Mouse (Mus musculus): ENCODE results near the gene Rpl35a.
"Not testable (repeated sequence)": the region's sequence is repeated elsewhere in the genome, so short reads cannot be mapped to it uniquely, and the experiment has no call there.

Rpl35a gene

DNA sequence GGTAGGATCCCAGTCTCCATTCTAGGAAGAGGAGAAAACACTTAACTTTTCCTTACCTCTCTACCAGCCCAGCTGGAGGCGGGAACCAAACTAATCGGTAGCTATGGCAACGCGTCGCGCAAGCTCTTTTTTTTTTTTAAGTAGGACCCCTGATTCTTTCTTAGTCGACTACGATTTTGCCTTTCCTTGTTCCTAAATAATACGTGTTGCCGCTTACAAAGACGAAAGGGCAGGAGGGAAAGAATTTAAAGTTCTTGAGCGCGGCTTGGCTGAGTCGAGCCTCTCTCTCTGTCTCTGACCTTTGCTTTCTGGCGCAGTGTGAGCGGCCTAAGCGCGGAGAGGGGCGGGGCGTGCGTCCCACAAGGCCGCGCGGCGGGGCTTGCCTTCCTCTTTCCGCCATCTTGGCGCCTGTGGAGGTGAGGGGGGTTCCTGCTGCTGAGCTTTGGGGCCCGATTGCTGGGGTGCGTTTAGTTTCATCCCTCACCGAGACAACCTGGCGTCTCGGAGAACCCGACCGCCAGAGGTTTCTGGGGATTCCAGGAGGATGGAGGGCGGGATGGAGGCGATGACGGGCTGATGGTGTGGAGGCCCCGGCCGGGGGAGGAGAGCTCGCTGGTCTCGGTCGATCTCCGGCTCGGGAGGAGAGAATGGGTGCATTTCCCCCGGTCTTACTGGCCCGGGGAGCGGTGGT is at the start of gene Rpl35a, which contains the start of gene Iqcg:
Gene Rpl35a (plus strand): TSS at position 359 of the 691 bp plus-strand sequence.
Gene Iqcg (minus strand): TSS at position 124 of the 691 bp plus-strand sequence.
- peak; percentile 96 for ATAC-seq (ENCODE audit: low TSS enrichment)

DNA sequence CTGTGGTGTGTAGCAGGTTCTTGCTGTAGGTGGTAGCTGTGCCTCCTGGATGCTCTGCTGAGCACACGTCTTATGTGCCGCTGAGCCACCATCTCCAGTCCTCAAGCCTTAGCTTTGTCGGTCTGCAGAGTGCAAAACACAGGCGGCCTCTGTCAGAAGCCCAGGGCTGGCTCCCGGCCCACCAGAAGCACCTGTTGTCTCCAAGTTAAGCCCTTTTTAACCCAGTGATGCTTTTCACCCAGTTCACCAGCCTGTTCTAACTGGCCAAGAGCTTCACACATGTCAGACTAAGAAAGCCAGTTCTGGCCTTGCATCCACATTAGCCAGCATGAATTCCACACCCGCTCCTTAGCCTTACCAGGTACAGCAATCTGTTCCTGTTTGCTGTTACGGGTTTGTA is 49.4 kb upstream of the Rpl35a start:
- no peak for ATAC-seq (ENCODE audit: low TSS enrichment)

DNA sequence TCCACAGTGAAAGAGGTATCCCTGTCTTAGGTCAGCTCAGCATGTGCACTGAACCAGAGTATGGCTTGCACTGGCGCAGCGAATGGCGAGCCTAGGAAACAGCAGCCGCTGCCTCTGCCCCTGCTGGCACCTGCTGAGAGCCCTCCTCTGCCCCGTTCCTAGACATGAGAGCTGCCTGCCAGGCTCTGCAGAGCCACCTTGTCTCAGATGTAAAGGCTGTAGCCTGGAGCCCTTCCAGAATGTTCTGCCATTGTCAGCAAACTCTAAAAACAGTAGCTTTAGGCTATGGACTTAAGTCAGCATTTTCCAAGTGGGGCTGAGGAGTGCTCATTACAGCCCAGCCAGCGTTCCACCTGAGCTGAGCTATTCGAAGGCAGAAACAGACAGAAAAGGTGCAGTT is 48.8 kb upstream of the Rpl35a start:
- ATAC-seq (ENCODE audit: low TSS enrichment), result 0 out of 2 replicates have a peak, but pooled peaks have one; percentile 11

DNA sequence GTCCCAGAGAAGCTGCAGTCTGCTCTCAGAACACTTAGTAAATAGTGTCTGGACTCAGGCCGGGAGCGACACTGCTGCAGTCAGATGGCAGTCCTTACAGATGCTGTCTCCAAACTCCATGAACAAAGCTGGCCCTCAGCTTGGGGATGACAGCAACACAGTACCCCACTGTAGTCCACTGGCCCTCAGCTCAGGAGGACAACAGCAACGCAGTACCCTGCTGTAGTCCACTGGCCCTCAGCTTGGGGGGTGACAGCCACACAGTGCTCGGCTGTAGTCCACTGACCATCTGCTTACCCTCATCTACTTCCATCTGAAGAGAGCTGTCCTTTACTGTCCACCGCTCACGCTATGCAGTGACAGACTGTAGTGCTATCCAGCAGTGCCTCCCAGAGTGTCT is 46.1 kb upstream of the Rpl35a start:
- ATAC-seq (ENCODE audit: low TSS enrichment), result peak; percentile 35

DNA sequence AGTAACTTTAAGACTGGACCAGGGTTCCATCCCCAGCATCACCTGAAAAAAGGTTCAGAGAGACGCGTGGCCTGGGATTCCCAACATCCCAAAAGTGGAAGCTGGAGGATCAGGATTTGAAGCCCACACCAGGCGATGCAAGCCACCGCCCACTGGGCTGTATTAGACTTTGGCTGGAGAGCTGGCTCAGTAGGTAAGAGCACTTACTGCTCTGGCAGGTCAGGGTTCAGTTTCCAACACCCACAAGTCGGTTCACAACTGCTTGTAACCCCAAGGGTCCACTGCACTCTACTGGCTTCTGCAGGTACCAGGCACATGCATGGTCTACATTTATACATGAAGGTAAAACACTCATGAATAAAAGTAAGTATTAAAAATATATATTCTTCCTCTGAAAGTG is 42.5 kb upstream of the Rpl35a start:
- ATAC-seq (ENCODE audit: low TSS enrichment), result no peak

DNA sequence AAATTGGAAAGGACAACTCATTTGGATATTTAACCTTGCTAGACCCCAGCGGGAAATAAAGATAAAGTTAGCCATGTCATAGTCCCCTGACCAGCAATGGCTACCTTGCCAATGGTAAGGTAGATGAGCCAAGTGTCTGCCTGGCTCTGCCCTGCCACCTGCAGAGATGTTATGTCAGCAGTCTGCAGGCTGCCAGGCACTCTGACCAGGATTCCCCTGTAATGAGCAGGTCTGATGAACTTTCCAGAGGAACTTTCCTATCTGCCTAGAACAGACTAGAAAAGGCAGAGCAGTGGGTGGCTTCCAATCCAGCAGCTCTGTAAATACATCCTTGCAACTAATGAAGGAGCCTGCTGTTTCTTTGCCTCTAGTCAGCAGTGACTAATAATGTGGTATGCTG is 41.3 kb upstream of the Rpl35a start:
- ATAC-seq (ENCODE audit: low TSS enrichment), result no peak

DNA sequence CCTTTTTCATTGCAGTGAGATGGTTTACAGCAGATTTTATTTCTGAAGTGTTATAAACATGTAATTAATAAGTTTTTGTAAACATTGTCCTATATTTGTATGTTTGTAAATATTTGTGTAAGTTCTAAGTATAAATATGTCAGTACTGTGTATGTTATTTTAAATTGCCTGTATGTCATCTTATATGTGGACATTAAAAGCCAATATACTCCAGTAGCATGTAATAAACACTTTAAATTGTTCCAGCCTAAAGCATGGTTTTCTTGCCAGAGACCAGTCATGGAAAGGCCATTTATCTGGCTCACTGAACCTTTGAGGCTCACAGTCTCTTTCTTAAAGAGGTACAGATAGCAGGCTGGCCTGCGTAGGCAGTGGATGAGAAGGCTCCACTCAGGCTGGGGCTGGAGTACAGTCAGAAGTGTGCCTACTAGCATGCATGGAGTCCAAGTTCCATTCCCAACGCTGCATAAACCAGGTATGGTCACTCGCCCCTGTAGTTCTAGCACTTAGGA is 40.8 kb upstream of the Rpl35a start:
- no peak for ATAC-seq (ENCODE audit: low TSS enrichment)

DNA sequence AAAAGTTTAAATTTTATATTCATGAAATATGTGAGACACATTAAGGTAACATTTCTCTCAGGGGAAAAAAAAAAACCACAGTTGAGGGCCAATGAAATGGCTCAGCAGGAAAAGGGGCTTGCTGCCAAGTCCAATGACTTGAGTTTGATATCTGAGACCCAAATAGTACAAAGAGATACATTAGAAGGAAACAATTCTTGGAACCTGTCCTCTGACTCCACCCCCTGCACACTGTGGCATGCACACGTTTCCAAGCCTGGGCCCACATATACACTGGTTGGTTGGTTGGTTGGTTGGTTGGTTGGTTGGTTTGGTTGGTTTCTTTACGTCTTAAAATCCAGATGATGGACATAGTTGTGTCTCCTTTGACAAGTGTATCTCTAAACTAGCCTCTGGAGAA is 40.3 kb upstream of the Rpl35a start:
- ATAC-seq (ENCODE audit: low TSS enrichment), result no peak

DNA sequence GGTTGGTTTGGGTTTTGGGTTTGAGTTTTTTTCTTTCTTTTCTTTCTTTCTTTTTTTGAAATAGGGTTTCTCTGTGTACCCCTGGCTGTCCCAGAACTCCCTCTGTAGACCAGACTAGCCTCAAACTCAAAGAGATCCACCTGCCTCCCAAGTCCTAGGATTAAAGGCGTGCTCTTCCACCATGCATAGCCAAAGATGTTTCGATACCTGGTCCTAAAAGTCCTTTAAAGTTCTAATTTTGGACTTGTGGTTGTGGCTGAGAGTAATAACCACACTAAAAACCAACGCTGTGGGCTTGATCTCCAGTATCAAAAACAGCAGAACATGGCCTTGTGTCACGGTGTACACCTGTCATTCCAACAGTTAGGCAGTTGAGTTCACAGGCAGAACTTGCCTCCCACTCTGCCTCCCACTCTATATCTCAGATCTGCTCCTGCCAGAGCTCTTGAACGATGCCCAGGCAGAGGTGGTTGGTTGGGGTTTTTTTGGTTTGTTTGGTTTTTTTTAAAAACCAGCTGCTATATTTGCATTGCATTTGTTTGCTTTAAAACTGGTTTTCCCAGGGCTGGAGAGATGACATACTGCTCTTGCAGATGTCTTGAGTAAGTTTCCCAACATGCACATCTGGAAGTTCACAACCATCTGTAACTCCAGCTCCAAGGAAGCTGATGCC is 38.4 kb upstream of the Rpl35a start:
- peak; percentile 69 for ATAC-seq (ENCODE audit: low TSS enrichment)

DNA sequence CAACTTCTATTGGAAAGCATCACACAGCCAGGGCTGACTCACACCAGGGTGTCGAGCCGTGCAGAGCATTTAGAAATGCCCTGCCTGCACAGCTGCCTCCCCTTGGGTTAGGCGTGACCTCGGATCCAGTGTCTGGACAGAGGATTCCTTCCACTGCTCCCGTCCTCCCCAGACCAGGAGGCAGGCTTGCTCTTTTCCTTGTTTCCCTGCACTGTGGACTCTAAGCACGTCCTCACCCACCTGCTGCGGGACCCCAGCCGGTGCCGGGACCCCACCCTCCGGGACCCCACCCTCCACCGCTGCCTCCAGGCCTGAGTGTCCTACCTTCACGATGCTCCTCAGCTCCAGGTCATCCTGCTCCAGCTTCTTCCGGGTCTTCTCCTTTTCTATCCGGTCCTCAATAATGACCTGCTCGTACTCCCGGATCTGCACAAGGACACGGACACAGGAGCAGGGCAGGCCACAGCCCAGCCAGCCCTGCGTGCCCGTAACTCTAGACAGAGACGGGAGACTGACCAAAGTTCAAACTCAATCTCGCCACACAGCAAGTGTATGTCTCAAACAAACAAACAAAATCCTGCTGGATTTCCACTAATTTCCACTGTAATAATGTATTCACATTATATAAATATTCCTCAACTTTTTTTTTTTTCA is 37.0 kb upstream of the Rpl35a start:
- ATAC-seq (ENCODE audit: low TSS enrichment), result no peak

DNA sequence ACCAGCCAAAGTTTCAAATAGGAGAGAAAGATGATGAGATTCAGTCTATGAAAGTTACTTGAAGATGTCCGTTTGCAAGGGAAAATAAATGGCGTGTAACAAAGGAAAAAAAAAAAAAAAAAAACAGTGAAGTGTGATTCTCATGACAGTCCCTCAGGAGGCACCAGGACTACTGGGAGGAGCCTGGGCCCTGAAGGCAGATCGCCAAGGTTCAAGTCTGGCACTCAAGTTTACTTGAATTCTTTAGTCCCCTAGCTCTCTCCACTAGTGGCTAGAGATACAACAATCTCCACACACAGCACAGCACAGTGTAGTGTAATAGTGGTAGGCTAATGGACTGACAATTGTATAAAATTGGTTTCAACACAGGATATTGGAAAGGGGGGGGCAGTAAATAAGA is 34.9 kb upstream of the Rpl35a start:
- no peak for ATAC-seq (ENCODE audit: low TSS enrichment)

DNA sequence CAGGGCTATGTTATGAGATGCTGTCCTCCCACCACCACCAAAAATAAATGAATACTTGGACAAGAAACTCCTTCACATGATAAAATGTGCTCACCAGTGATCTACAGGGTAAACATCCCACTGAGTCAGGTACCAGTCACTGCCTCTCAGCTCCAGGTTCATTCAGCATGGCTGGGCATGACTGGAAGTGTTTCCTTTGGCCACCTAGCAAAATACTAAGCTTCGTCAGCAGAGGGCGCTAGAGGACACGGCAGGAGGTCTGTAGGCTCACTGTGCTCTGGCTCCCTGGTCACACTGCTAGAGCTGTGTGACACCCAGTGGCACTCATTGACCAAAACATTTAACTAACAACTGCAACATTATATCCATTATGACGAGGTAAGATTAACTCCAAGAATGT is 32.5 kb upstream of the Rpl35a start:
- peak; percentile 94 for ATAC-seq (ENCODE audit: low TSS enrichment)

DNA sequence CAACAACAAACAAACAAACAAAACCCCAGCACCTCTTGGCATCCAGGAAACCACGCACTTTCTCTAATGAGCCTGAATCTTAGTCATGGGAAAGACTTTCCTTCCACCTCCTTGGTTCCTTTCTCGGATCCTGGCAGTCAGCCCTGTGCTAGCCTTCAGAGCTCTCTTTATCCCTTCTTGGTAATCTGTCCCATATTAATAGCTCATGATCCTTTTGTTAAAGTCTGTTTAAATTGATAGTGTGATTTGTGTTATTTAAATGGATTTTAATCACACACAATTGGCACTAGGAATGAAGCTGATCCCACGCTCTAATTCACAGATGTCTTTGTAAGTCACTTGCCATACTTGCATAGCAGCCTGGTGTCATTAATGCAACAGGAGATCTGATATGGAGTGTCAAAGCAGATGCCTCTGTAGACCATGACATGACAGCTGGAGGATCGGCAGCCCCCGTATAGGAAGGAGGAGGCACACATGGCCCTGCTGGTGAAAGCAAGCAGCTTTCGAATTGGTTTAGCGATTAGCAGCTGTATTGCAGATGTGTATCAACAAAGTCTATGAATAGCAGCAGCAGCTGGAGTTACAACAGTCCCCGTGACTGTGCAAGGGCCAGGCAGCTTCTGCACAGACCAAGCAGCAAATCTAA is 31.7 kb upstream of the Rpl35a start:
- ATAC-seq (ENCODE audit: low TSS enrichment), result no peak

DNA sequence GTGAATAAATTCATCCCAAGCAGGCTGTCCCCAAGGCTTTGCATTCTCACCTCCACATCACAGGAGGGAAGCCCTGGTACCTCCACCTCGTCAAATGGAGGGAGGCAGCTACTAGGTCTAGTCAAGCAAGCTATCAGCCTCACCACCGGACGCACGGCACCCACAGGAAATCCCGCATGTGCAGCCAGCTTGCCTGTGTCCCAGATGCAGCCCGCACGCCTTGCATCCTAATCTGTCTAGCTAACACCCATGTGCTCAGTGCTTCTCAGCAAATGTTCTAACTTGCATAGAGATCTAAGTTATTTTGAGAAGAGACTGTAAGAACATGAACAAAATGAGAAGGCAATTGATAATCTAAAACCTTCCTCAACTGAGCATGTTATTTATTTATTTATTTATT is 29.9 kb upstream of the Rpl35a start:
- ATAC-seq (ENCODE audit: low TSS enrichment), result peak; percentile 65; the same call in 1 of the 2 replicates

DNA sequence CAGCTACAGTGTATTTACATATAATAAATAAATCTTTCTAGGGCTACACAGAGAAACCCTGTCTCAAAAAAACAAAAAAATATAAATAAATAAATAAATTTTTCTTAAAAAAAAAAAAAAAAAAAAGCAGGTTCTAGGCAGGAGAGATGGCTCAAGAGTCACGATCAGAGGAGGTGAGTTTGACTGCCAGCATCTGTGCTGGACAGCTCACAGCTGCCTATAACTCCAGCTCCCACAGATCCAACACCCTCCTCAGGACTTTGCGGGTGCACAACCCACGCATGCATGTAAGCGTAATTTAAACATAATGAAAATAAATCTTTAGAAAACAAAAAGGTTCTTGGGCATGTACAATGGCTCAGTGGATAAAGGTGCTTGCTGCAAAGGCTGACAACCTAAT is 20.2 kb upstream of the Rpl35a start:
- ATAC-seq (ENCODE audit: low TSS enrichment), result no peak

DNA sequence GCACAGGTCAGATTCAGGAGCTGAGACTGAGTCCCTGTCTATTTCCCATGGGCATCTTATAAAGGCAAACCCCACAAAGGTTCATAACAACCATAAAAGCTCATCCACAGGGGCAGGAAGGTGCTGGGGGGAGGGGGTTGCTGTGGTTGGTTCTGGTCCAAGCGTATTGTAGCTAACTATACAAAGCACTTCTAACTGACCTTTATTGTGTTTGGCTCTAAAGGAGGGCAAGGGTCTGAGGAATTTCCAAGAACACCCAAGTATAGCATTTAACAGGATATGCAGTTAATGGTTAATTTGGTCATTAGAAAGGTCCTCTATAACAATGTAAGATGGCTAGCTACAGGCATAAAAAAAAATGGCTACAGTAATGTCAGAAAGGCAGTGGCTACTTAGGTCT is 13.6 kb upstream of the Rpl35a start:
- no peak for ATAC-seq (ENCODE audit: low TSS enrichment)

DNA sequence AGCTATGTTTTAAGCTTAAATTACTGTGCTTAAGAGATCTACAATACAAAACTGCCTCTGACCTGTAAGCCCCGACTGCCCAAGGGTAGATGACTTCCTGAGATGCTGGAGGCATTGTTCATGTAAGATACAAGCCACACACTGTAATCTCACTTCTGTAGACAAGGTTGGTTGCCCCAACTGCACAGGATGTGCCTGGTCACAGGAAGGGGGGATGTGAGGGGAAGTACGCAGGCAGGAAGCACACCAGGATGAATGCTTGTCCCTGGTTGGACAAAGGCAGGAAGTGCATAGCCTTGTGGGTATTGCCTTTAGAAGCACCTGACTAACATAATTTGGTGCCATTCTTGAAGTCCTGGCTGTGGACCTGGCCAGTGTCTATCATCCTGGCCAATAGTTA is 13.0 kb upstream of the Rpl35a start:
- no peak for ATAC-seq (ENCODE audit: low TSS enrichment)

DNA sequence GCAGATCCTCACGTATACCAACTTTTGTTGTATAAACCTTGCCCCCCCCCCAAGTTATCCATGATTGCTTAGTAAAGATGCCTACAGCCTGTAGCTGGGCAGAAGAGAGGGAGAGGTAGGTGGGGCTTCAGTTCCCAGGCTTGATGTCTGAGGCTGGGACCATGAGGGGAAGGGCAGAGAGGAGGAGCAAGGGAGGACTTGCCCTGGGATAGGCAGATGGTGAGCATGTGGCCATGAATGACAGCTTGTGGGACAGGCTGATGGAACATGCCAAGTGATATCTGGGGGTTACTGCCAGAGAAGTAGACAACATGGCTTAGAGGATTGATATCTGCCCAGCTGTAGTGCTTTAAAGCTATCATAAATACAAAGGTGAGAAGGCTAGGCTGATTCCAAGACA is 8.2 kb upstream of the Rpl35a start:
- ATAC-seq (ENCODE audit: low TSS enrichment), result no peak

DNA sequence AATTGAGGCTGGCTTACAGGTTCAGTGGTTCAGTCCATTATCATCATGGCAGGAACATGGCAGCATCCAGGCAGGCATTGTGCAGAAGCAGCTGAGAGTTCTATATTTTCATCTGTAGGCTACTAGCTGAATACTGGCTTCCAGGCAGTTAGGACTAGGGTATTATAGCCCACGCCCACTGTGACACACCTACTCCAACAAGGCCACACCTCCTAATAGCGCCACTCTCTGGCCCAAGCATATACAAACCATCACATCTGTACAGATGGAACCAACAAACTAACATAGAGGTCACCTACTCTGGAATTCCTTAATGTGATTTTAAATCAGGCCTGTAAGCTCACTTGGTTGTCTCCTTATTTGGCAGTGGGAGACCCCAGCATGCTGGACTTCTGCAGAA is 7.6 kb upstream of the Rpl35a start:
- no peak for ATAC-seq (ENCODE audit: low TSS enrichment)

DNA sequence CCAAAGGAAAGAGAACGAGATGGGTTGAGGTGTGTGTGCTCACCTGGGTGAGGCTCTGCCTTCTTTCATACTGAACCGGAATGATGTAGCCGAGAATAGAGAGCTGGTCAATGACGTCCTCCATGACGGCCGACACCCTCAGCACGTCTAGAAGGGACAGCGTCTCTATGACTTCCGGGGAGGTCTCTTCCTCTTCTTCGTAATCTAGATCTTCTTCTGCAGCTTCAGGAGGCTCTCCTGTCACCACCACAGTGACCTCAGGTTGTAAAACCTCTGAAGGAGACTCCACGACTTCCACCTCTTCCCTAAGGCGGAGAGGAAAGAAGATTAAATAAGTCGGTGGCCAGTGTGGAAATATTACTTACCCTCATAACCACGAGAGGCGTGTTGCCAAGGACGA is 6.4 kb upstream of the Rpl35a start:
- no peak for ATAC-seq (ENCODE audit: low TSS enrichment)

DNA sequence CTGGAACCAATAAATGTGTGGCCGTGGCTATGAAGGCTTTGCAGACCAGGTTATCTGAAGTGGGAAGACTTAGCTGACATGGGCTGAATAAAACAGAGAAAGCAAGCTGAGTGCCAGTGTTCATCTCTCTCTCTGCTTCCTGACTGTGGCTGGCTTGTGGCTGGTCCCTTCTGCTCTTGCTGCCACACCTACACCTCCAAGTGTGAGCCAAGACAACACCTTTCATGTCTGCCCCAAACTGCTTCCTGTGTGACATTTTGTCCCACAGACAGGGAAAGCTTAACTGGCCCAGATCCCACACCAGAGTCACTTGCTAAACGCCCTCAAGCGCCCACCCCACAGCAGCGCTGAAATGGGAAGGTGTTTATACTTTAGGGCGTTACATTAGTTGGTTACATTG is 3.1 kb upstream of the Rpl35a start:
- ATAC-seq (ENCODE audit: low TSS enrichment), result no peak

DNA sequence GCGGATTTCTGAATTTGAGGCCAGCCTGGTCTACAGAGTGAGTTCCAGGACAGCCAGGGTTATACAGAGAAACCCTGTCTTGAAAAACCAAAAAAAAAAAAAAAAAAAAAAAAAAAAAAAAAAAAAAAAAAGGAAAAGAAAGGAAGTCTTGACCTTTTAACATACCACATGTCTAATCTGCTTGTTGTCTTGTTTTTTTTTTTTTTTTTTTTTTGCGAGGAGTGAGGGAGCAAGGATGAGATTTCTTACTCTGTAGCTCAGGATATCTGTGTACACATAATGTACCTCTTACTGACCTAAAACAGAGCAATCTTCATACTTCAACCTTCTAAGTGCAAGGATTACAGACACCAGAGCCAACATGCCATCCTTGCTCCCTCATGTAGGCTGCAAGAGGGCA is 1.3 kb upstream of the Rpl35a start:
- not testable (repeated sequence) for ATAC-seq (ENCODE audit: low TSS enrichment)
